Mouse (Mus musculus): Measurements from ENCODE around the gene Itprid1. TPM values are rescaled to one million over a fixed set of nuclear protein-coding genes. Genes with fewer than 3 reads are reported as not detected.

Itprid1 gene
- polyA plus RNA-seq, 1 experiment, result not detected

- 80% methylated on average over 4 of the region's 4 CpGs for WGBS
- no peaks in the 10 kb centered on the region for H3K4me1 ChIP-seq (ENCODE audit: control insufficient read depth, insufficient read depth, low read length)
- TF ChIP-seq POLR2A (IDR thresholded peaks at IDR 0.05; ENCODE audit: insufficient read depth, low read depth, low read length) (no peak), CTCF (IDR thresholded peaks at IDR 0.05; ENCODE audit: insufficient read depth, low read depth, low read length) (no peak)
- H3K4me3 ChIP-seq (ENCODE audit: insufficient read depth, low read depth, low read length), result no peak overlapping the region
- no peak overlapping the region for H3K27ac ChIP-seq (ENCODE audit: insufficient read depth, low read depth, low read length)
Measured at GRCm38 (mm10) chr6:55856085-55856484, 19.4 kb downstream of the Itprid1 start.

DNA sequence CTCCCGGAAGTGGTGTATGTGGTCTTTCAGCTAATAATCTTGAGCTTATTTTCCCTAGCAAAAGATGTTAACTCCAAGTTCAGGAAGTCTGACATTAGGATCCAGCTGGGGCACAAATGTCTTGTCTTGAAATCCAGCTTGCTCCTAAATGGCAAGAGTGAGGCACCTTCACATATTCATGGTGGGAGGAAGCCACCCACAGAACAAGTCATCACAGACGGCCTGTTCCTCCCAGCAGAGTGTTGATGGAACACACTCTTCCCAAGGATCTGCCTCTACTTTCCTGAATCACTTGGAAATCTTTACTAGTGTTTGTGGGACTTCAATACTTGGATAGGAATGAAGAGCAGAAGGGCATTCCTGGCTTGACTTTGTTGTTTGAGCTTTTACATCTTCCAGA lies 28.5 kb downstream of the Itprid1 start:
- Histone ChIP-seq H3K4me3 (ENCODE audit: insufficient read depth, low read depth, low read length) (no peak overlapping the region), H3K27ac (ENCODE audit: insufficient read depth, low read depth, low read length) (no peak overlapping the region), H3K4me1 (ENCODE audit: control insufficient read depth, insufficient read depth, low read length) (no peaks in the 10 kb centered on the region)
- TF ChIP-seq POLR2A (IDR thresholded peaks at IDR 0.05; ENCODE audit: insufficient read depth, low read depth, low read length) (no peak), CTCF (IDR thresholded peaks at IDR 0.05; ENCODE audit: insufficient read depth, low read depth, low read length) (no peak)
- 73% methylated on average over 2 of the region's 2 CpGs for WGBS

GRCm38 (mm10) chr6:55879356-55879960 lies 42.8 kb downstream of the Itprid1 start:
- 51% methylated on average over 5 of the region's 5 CpGs for WGBS
- Histone ChIP-seq H3K27ac (ENCODE audit: insufficient read depth, low read depth, low read length) (no peak overlapping the region), H3K4me1 (ENCODE audit: control insufficient read depth, insufficient read depth, low read length) (no peaks in the 10 kb centered on the region), H3K4me3 (ENCODE audit: insufficient read depth, low read depth, low read length) (no peak overlapping the region)
- TF ChIP-seq POLR2A (IDR thresholded peaks at IDR 0.05; ENCODE audit: insufficient read depth, low read depth, low read length) (no peak), CTCF (IDR thresholded peaks at IDR 0.05; ENCODE audit: insufficient read depth, low read depth, low read length) (no peak)

DNA sequence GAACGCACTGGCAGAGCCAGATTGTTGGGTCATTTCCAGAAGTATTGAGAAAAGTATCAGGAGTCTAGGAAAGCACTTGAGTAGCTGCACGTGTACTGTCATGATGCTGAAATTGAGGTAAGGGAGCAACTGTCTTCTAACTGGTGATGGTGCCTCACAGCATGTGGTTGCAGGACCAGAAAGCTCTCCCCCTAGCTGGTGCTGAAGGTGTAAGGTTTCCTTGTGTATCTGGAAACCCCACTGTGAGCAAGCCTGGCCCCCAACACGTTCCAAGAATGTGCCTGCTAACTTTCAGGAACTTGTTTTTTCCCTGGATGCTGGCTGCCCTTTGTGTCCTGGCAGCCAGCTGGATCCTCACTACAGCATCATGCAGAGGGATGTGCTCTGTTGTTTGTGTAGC lies 44.2 kb downstream of the Itprid1 start:
- WGBS, result 38% methylated on average over 3 of the region's 3 CpGs
- no peak overlapping the region for H3K4me3 ChIP-seq (ENCODE audit: insufficient read depth, low read depth, low read length)
- no peaks in the 10 kb centered on the region for H3K4me1 ChIP-seq (ENCODE audit: control insufficient read depth, insufficient read depth, low read length)
- TF ChIP-seq POLR2A (IDR thresholded peaks at IDR 0.05; ENCODE audit: insufficient read depth, low read depth, low read length), result no peak
- no peak for TF ChIP-seq CTCF (IDR thresholded peaks at IDR 0.05; ENCODE audit: insufficient read depth, low read depth, low read length)
- no peak overlapping the region for H3K27ac ChIP-seq (ENCODE audit: insufficient read depth, low read depth, low read length)

DNA sequence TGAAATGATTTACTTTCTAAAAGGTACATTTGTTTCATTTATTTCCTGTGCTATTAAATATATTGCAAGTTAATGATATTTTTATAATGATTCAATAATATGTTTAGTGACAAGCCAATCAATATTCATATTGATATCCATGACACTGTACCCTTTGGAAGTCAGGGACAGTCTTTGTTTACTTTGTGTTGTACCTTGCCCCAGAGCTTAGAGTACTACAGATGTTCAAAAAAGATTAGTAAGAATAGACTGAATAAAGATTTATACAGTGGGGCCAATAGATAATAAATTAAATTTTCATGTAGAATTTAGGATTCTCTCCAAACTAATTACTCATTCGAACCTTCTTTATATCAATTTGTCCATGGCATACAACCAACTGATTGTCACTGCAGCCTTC lies 50.9 kb downstream of the Itprid1 start:
- 49% methylated on average over 1 of the region's 1 CpGs for WGBS
- TF ChIP-seq POLR2A (IDR thresholded peaks at IDR 0.05; ENCODE audit: insufficient read depth, low read depth, low read length), result no peak
- no peak for TF ChIP-seq CTCF (IDR thresholded peaks at IDR 0.05; ENCODE audit: insufficient read depth, low read depth, low read length)
- H3K4me3 ChIP-seq (ENCODE audit: insufficient read depth, low read depth, low read length), result no peak overlapping the region
- no peak overlapping the region for H3K27ac ChIP-seq (ENCODE audit: insufficient read depth, low read depth, low read length)
- no peaks in the 10 kb centered on the region for H3K4me1 ChIP-seq (ENCODE audit: control insufficient read depth, insufficient read depth, low read length)

GRCm38 (mm10) chr6:55901568-55902328 lies 65.1 kb downstream of the Itprid1 start:
- Histone ChIP-seq H3K4me3 (ENCODE audit: insufficient read depth, low read depth, low read length) (no peak overlapping the region), H3K4me1 (ENCODE audit: control insufficient read depth, insufficient read depth, low read length) (no peaks in the 10 kb centered on the region), H3K27ac (ENCODE audit: insufficient read depth, low read depth, low read length) (no peak overlapping the region)
- 71% methylated on average over 5 of the region's 5 CpGs for WGBS
- TF ChIP-seq POLR2A (IDR thresholded peaks at IDR 0.05; ENCODE audit: insufficient read depth, low read depth, low read length), result no peak
- no peak for TF ChIP-seq CTCF (IDR thresholded peaks at IDR 0.05; ENCODE audit: insufficient read depth, low read depth, low read length)

DNA sequence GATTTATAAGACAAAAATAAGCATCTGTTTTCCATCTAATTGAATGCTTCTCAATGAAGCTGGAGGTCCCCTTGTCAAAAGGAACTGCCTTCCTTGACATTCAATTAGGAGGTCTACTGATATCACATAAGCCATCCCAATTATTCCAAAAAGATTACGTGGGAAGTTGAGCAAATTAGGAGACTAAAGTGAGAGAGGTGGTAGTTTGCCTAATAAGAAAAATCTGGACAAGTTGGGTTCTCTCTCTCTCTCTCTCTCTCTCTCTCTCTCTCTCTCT lies 65.6 kb downstream of the Itprid1 start:
- WGBS, result 25% methylated on average over 1 of the region's 1 CpGs
- Histone ChIP-seq H3K27ac (ENCODE audit: insufficient read depth, low read depth, low read length) (no peak overlapping the region), H3K4me1 (ENCODE audit: control insufficient read depth, insufficient read depth, low read length) (no peaks in the 10 kb centered on the region), H3K4me3 (ENCODE audit: insufficient read depth, low read depth, low read length) (no peak overlapping the region)
- no peak for TF ChIP-seq POLR2A (IDR thresholded peaks at IDR 0.05; ENCODE audit: insufficient read depth, low read depth, low read length)
- TF ChIP-seq CTCF (IDR thresholded peaks at IDR 0.05; ENCODE audit: insufficient read depth, low read depth, low read length), result no peak

GRCm38 (mm10) chr6:55919206-55919605 lies 82.5 kb downstream of the Itprid1 start:
- Histone ChIP-seq H3K4me1 (ENCODE audit: control insufficient read depth, insufficient read depth, low read length) (no peaks in the 10 kb centered on the region), H3K27ac (ENCODE audit: insufficient read depth, low read depth, low read length) (no peak overlapping the region), H3K4me3 (ENCODE audit: insufficient read depth, low read depth, low read length) (no peak overlapping the region)
- no peak for TF ChIP-seq POLR2A (IDR thresholded peaks at IDR 0.05; ENCODE audit: insufficient read depth, low read depth, low read length)
- no peak for TF ChIP-seq CTCF (IDR thresholded peaks at IDR 0.05; ENCODE audit: insufficient read depth, low read depth, low read length)
- WGBS, result 92% methylated on average over 5 of the region's 5 CpGs

DNA sequence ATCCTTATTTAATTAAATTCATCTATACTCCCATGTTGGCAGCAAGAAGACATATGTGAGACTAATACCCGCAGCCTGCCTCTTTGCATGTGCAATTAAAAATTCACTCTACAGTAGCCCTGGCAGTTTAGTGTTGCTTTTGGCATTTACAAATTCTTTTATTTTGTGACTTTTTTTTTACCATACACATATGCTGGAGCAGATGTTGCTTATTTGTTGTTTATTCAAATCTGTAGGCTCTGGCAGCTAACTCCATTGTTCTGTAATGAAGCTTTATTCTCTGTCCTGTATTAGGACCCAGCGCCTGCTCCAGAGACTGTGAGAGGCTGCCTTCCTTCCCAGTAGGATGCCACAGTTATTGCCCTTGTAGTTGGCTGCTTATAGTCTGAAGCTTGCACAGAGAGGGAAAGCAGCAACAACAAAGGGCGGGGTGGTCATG lies 83.6 kb downstream of the Itprid1 start:
- no peak for TF ChIP-seq POLR2A (IDR thresholded peaks at IDR 0.05; ENCODE audit: insufficient read depth, low read depth, low read length)
- no peak for TF ChIP-seq CTCF (IDR thresholded peaks at IDR 0.05; ENCODE audit: insufficient read depth, low read depth, low read length)
- Histone ChIP-seq H3K27ac (ENCODE audit: insufficient read depth, low read depth, low read length) (no peak overlapping the region), H3K4me3 (ENCODE audit: insufficient read depth, low read depth, low read length) (no peak overlapping the region), H3K4me1 (ENCODE audit: control insufficient read depth, insufficient read depth, low read length) (no peaks in the 10 kb centered on the region)
- 35% methylated on average over 3 of the region's 3 CpGs for WGBS
